Mouse (Mus musculus) stomach, postnatal 0 days (tissue): ENCODE results near the gene Cysltr2.

Experiments
- CTCF ChIP-seq: IDR thresholded peaks from 2 replicates; pipeline ENCODE4 v1.5.1; 2016; ENCODE audit warnings: antibody characterized with exemption, low read depth, mild to moderate bottlenecking, moderate library complexity
- EP300 ChIP-seq: optimal IDR thresholded peaks from 2 replicates; pipeline ENCODE3; 2016; ENCODE audit warnings: antibody characterized with exemption

DNA sequence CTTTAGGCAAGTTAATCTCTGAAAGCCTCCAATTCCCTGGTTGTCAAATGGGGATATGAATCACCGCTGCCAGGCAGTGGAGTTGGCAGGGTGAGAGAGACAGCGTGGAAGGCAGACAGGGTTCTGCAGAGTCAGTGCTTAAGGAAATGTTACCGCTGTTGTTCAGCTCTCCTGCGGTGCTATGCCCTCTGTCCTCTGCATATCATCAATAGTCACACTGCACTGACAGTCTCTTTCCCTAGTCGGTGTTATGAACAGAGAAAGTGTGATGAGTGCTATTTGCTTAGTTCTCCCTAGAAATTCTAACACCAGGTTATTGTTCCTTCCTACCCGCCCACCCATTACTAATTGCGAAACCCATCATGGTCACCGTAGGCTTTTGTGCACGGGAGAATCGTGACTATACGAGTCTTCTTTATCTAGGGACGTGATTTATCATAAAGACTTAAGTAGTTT, 65.9 kb downstream of the Cysltr2 start:
- TF ChIP-seq CTCF (no peak), EP300 (no peak)
